Mouse (Mus musculus): ENCODE results near the gene Vps41. TPM values are rescaled to one million over a fixed set of nuclear protein-coding genes. Genes with fewer than 3 reads are reported as not detected.

The Vps41 gene
- polyA plus RNA-seq (2012; rRNA removed): 9.0 and 10.2 TPM in 2 replicates

DNA sequence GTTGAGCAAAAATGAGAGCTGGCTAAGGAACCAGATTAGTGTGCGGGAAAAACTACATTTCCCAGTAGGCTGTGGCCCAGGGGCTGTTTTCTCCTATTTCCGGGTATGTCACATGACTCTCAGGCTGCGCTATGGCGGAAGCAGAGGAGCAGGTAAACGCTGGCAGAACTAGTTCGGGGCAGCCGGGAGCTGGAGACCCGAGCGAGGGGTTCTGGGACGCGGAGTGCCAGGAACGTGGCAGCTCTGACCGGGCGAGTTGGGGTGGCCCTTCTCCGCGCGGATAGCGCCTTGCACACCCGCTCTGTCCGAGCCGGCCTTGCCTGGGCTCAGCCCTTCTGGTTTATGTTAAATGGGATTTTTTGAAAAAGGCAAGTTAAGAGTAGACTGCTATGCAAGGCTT lies at the start of gene Vps41:
Gene Vps41, plus strand, starts transcription at position 102 of the 400 bp plus-strand sequence.
- peak within 1 kb of the TSS; percentile 96 for H3K4me3 ChIP-seq (ENCODE audit: control insufficient read depth, low read depth, low read length)
- H3K27ac ChIP-seq (ENCODE audit: control insufficient read depth, insufficient read depth, low read depth, low read length): peak within 1 kb of the TSS; percentile 44
- no peaks in the 10 kb centered on the region for H3K4me1 ChIP-seq (ENCODE audit: control insufficient read depth, insufficient read depth, low read length)
- H3K36me3 ChIP-seq (ENCODE audit: control insufficient read depth, insufficient read depth, low read length): no peaks in the 10 kb centered on the region
- TF ChIP-seq POLR2A (IDR thresholded peaks at IDR 0.05; ENCODE audit: control insufficient read depth, low read depth, low read length) (peak; percentile 50; the same call in 1 of the 2 replicates), CTCF (IDR thresholded peaks at IDR 0.05; ENCODE audit: control insufficient read depth, insufficient read depth, insufficient replicate concordance, low read depth, low read length) (no peak)
- no peaks in the 10 kb centered on the region for H3K27me3 ChIP-seq (ENCODE audit: control insufficient read depth, insufficient read depth, low read length)

DNA sequence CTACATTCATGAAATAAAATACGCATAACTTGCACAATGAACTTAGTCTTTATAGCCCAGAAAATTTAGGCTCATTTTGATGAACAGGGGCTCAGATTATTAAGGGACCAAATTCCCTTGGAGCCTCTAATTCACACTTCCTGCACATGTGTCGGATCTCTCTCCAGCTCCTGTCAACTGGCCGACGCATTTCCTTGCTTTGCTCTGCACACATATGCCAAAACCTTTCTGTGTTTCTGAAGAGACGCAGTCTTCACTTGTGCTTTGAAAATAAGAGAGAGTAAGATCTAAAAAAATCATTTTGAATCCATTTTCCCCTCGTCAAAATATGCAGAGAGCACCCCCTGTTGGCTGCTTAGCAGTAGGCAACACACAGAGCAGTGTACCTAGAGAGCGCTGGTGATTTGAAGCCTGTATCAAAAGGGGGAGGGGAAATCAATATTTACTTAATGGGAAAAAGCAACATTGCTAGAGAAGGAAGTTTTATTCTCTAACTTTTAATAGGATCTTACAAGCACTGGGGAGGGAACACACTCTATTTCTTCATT lies 18.5 kb upstream of the Vps41 start:
- H3K36me3 ChIP-seq (ENCODE audit: control insufficient read depth, insufficient read depth, low read length): no peaks in the 10 kb centered on the region
- H3K4me3 ChIP-seq (ENCODE audit: control insufficient read depth, low read depth, low read length): no peak overlapping the region
- no peaks in the 10 kb centered on the region for H3K4me1 ChIP-seq (ENCODE audit: control insufficient read depth, insufficient read depth, low read length)
- no peaks in the 10 kb centered on the region for H3K27me3 ChIP-seq (ENCODE audit: control insufficient read depth, insufficient read depth, low read length)
- no peak for TF ChIP-seq CTCF (IDR thresholded peaks at IDR 0.05; ENCODE audit: control insufficient read depth, insufficient read depth, insufficient replicate concordance, low read depth, low read length)
- no peak for TF ChIP-seq POLR2A (IDR thresholded peaks at IDR 0.05; ENCODE audit: control insufficient read depth, low read depth, low read length)
- H3K27ac ChIP-seq (ENCODE audit: control insufficient read depth, insufficient read depth, low read depth, low read length): no peak overlapping the region

DNA sequence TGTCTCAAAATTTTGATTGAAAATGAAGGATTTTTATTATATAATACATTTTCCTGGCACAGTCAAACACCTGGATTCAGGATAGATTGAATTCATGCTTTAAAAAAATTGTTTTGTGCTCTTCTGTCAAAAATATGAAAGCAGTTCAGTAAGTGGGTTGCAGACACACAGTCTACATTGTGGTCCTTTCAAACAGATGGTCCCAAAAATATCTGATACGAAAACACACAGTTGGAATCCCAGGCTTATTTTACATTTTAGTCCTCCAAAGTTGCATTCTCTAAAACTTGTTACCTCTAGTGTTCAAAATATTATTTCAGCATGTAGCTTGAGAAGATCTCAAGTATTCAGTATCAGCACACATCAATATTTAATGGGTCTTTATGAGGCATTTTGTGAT lies 5.4 kb upstream of the Vps41 start:
- Histone ChIP-seq H3K4me1 (ENCODE audit: control insufficient read depth, insufficient read depth, low read length) (no peaks in the 10 kb centered on the region), H3K4me3 (ENCODE audit: control insufficient read depth, low read depth, low read length) (no peak overlapping the region), H3K27ac (ENCODE audit: control insufficient read depth, insufficient read depth, low read depth, low read length) (no peak overlapping the region), H3K36me3 (ENCODE audit: control insufficient read depth, insufficient read depth, low read length) (no peaks in the 10 kb centered on the region), H3K27me3 (ENCODE audit: control insufficient read depth, insufficient read depth, low read length) (no peaks in the 10 kb centered on the region)
- TF ChIP-seq CTCF (IDR thresholded peaks at IDR 0.05; ENCODE audit: control insufficient read depth, insufficient read depth, insufficient replicate concordance, low read depth, low read length) (no peak), POLR2A (IDR thresholded peaks at IDR 0.05; ENCODE audit: control insufficient read depth, low read depth, low read length) (no peak)

DNA sequence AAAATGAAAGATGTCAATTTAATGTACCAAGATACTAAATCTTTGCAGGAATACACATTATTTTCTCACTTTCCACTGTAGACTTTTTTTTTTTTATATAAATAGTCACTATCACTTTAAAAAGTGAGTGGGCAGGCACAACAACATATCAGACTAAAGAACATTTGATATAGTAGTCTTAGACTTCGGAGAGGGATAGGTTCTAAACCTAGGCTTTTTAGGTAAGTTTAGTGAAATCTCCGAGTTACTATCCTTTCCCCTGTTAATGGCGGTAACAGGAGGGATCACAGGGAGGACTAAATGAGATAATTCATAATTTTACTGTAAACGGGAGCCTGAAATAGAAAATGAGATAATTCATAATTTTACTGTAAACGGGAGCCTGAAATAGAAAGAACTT lies 379 bp upstream of the Vps41 start:
- Histone ChIP-seq H3K4me3 (ENCODE audit: control insufficient read depth, low read depth, low read length) (no peak overlapping the region), H3K27me3 (ENCODE audit: control insufficient read depth, insufficient read depth, low read length) (no peaks in the 10 kb centered on the region), H3K27ac (ENCODE audit: control insufficient read depth, insufficient read depth, low read depth, low read length) (no peak overlapping the region), H3K4me1 (ENCODE audit: control insufficient read depth, insufficient read depth, low read length) (no peaks in the 10 kb centered on the region), H3K36me3 (ENCODE audit: control insufficient read depth, insufficient read depth, low read length) (no peaks in the 10 kb centered on the region)
- TF ChIP-seq POLR2A (IDR thresholded peaks at IDR 0.05; ENCODE audit: control insufficient read depth, low read depth, low read length) (no peak), CTCF (IDR thresholded peaks at IDR 0.05; ENCODE audit: control insufficient read depth, insufficient read depth, insufficient replicate concordance, low read depth, low read length) (no peak)

DNA sequence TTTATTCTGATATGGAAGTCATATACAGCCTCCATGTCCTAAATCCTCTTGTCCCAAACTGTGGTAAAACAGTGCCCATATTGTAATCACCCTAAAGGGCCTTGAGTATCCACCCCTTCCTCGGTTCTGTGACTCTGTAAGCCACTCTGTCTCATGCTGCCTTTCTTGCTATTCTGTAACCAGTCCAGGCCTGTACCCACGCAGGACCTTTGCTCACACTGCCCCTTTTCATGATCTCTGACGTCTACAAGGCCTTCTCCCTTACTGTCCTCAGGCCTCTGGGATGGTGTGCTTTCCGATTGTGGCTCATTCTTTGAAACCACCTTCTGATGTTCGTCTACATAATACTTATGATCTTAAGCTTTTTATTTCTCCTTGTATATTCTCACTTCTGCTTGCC lies 1.4 kb downstream of the Vps41 start:
- Histone ChIP-seq H3K27ac (ENCODE audit: control insufficient read depth, insufficient read depth, low read depth, low read length) (no peak overlapping the region), H3K4me1 (ENCODE audit: control insufficient read depth, insufficient read depth, low read length) (no peaks in the 10 kb centered on the region), H3K4me3 (ENCODE audit: control insufficient read depth, low read depth, low read length) (no peak overlapping the region), H3K36me3 (ENCODE audit: control insufficient read depth, insufficient read depth, low read length) (no peaks in the 10 kb centered on the region), H3K27me3 (ENCODE audit: control insufficient read depth, insufficient read depth, low read length) (no peaks in the 10 kb centered on the region)
- TF ChIP-seq POLR2A (IDR thresholded peaks at IDR 0.05; ENCODE audit: control insufficient read depth, low read depth, low read length) (no peak), CTCF (IDR thresholded peaks at IDR 0.05; ENCODE audit: control insufficient read depth, insufficient read depth, insufficient replicate concordance, low read depth, low read length) (no peak)

DNA sequence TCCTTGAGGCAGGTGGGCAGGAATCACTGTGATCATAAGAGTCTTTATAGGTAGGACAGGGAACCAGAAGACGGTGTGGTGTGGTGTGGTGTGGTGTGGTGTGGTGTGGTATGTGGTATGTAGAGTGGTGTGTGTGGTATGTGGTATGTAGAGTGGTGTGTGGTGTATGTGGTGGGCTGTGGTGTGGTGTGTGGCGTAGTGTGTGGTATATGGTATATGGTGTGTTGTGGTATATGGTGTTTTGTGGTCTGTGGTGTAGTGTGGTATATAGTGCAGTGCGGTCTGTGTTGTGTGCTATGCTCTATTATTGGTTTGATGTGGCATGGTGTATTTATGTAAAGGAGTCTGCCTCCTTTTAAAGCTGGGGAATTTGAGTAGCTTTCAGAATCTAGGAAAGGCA lies 13.6 kb downstream of the Vps41 start:
- H3K27ac ChIP-seq (ENCODE audit: control insufficient read depth, insufficient read depth, low read depth, low read length): no peak overlapping the region
- no peaks in the 10 kb centered on the region for H3K27me3 ChIP-seq (ENCODE audit: control insufficient read depth, insufficient read depth, low read length)
- TF ChIP-seq POLR2A (IDR thresholded peaks at IDR 0.05; ENCODE audit: control insufficient read depth, low read depth, low read length): no peak
- no peak for TF ChIP-seq CTCF (IDR thresholded peaks at IDR 0.05; ENCODE audit: control insufficient read depth, insufficient read depth, insufficient replicate concordance, low read depth, low read length)
- H3K36me3 ChIP-seq (ENCODE audit: control insufficient read depth, insufficient read depth, low read length): no peaks in the 10 kb centered on the region
- no peak overlapping the region for H3K4me3 ChIP-seq (ENCODE audit: control insufficient read depth, low read depth, low read length)
- peaks cover 4% of the 10 kb centered on the region; the same call in 1 of the 2 replicates for H3K4me1 ChIP-seq (ENCODE audit: control insufficient read depth, insufficient read depth, low read length)

DNA sequence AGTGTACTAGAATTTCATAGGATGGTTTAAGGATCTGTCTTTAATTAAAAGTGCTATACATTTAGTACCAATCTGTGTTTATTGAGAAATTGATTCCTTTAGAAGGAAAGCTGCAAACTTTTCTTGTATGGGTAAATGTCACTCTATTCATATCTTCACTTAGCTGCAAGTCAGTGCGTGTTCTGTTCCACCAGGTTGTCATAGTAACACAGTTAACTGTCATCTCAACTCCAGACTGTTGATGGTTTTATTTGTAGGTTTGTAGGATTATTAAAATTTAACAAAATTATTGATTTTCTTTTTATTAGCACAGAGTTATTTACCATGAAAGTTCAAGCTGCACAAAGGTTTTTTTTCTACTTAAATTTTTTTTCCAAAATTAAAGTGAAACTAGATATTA lies 19.5 kb downstream of the Vps41 start:
- no peaks in the 10 kb centered on the region for H3K36me3 ChIP-seq (ENCODE audit: control insufficient read depth, insufficient read depth, low read length)
- TF ChIP-seq CTCF (IDR thresholded peaks at IDR 0.05; ENCODE audit: control insufficient read depth, insufficient read depth, insufficient replicate concordance, low read depth, low read length) (no peak), POLR2A (IDR thresholded peaks at IDR 0.05; ENCODE audit: control insufficient read depth, low read depth, low read length) (no peak)
- no peak overlapping the region for H3K4me3 ChIP-seq (ENCODE audit: control insufficient read depth, low read depth, low read length)
- no peak overlapping the region for H3K27ac ChIP-seq (ENCODE audit: control insufficient read depth, insufficient read depth, low read depth, low read length)
- H3K4me1 ChIP-seq (ENCODE audit: control insufficient read depth, insufficient read depth, low read length): no peaks in the 10 kb centered on the region; the same call in 1 of the 2 replicates
- H3K27me3 ChIP-seq (ENCODE audit: control insufficient read depth, insufficient read depth, low read length): no peaks in the 10 kb centered on the region
